Mouse (Mus musculus): ENCODE measurements around the gene Nbea.
"Not testable (repeated sequence)": the region's sequence is repeated elsewhere in the genome, so short reads cannot be mapped to it uniquely, and the experiment has no call there.

Nbea gene

DNA sequence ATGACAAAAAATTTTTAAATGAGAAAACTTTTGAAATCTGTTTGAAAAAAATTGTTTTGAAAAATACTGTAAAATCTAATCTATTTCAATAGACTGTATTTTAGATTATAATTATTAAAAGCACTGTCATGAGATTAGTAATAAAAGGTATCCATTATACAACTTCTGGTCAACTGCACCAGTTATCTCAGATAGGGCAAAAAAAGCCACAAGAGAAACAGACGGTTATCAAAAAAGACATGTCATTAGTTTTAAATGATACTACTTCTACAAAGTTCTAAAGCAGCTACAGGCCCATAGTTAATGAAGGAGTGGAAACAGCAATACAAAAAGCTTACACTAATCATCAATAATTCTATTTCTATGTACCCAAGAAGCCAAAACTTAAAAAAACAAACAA lies 144.0 kb downstream of the Nbea start:
- DNase-seq (ENCODE audit: low read depth, low spot score), result no peak

- no peak for DNase-seq (ENCODE audit: low read depth, low spot score)
Observed at GRCm38 (mm10) chr3:56034596-56034995, 148.9 kb downstream of the Nbea start.

GRCm38 (mm10) chr3:56018494-56018893 lies 165.0 kb downstream of the Nbea start:
- no peak for DNase-seq (ENCODE audit: low read depth, low spot score)

DNA sequence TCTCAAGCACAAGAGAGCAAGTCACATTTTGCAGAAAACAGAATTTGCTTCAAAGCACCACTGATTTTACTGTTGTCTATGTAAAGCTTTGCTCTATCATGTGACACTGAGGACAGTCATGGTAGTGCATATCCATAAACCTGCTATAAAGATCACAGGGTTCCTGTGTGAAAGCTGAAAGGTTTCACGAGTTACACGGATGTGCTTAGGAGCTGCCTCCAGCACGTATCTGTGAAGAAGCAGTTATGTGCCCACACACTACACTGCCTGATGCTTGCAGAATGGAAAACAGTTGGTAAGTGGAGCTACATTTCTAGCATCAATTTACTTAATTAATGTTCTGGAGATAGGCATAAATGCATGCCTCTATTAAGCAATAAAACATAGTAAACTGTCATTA lies 172.4 kb downstream of the Nbea start:
- DNase-seq (ENCODE audit: low read depth, low spot score), result peak; percentile 35

GRCm38 (mm10) chr3:56007991-56008390 lies 175.5 kb downstream of the Nbea start:
- peak; percentile 19 for DNase-seq (ENCODE audit: low read depth, low spot score)

DNA sequence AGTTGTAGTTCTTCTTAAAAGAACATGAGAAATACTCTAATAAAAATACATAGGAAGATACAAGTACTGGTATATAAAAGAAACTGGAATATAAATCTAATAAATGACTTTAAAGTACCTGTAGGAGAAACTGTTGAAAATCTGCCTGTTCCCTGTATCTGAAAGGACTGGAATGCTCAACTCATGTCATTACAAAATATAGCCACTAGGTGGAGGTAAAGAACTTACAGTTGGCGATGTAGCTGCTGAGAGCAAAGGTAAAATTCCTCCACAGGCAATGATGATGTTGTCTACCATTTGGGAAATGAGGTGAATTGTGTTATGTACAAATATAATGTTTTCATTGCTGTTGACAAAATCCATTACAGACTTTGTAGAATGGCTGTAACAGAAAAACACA lies 183.2 kb downstream of the Nbea start:
- peak; percentile 50 for DNase-seq (ENCODE audit: low read depth, low spot score)

- DNase-seq (ENCODE audit: low read depth, low spot score), result no peak
Observed at GRCm38 (mm10) chr3:55978361-55978760, 205.1 kb downstream of the Nbea start.

DNA sequence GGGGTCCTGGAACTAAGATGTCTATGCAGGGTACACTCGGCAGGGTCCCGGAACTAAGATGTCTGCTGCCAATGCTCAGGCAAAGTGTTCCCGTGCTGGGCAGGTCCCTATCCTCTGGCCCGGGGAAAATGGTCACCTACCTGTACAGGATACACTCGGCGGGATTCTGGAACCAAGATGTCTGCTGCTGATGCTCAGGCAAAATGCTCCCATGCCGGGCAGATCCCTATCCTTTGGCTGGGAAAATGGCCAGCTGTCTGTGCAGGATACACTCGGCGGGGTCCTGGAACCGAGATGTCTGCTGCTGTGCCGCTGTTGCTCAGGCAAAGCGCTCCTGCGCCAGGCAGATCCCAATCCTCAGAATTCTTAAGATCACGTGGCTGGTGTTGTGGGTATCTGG lies 206.5 kb downstream of the Nbea start:
- not testable (repeated sequence) for DNase-seq (ENCODE audit: low read depth, low spot score)

DNA sequence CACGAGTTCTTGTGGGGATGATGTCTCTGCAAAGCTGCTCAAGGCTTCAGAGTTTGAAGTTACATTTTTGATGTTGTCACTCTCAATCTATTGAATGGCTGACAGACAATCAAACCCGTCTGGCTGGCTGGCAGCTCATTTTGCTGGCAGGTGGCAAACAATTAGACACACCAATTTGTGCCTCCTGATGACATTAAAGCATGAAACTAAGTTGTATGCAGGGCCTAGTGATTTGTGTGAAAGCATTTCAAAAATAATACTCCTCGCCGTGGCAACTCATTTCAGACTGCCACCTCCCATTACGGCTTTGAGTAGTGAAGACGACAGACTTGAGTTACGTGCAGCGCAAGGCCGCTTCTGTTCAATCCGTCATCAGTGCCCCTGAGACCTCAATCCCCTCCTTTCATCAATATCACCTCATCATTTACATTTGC lies 217.8 kb downstream of the Nbea start:
- DNase-seq (ENCODE audit: low read depth, low spot score), result no peak

- no peak for DNase-seq (ENCODE audit: low read depth, low spot score)
Observed at GRCm38 (mm10) chr3:55963032-55963431, 220.5 kb downstream of the Nbea start.

GRCm38 (mm10) chr3:55949994-55950393 lies 233.5 kb downstream of the Nbea start:
- DNase-seq (ENCODE audit: low read depth, low spot score), result no peak

DNA sequence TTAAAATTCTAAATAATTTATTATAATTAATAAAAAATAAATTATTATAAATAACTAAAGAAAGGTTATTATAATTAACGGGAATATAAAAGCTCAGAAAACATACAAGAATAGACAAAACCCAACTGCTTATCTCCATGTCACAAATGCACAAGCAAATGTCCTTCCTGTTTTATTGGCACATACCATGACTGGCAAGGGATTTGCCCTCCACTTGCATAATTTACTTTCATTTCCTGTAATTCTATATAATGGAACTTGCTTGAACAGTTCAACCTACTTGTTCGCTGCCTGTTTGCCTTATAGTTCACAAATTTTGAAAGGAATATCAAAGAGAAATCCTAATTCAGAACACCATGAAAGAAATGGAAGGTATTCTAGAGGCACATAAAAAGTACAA lies 234.4 kb downstream of the Nbea start:
- DNase-seq (ENCODE audit: low read depth, low spot score), result no peak

DNA sequence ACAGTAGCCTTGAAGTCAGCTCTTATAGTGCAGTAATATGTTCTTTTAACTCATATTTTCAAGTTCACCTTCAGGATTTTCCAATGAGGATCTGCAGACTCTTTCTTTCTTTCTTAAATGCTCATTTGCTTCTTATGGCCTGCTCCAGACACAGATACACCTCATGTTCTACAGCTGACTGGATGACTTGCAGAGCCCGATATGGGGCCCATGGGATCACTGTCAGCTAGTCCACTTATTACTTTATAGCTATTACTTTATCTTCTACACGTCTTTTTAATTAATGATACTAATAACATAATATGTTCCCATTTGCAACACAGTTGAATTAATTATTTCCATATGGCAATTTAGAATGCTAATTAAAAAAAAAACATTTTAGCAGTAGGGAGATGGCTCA lies 256.2 kb downstream of the Nbea start:
- DNase-seq (ENCODE audit: low read depth, low spot score), result no peak

DNA sequence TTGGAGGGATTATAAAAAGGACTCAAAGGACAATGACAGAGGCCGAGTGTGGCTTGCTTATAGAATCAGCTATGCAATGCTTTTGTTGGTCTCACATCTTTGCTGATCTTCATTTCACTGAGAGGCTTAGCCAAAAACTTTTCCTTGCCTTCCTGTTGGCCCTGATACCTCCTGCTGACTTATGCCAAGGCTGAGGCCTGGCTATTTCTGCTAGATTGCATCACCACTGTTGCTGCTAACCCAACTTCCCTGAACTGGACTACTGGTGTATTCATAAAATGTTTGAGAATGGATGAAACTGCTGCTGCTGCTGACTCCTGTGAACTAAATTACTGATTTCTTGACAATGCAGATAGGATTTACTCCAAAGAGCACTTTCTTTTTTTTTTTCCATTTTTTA lies 274.2 kb downstream of the Nbea start:
- no peak for DNase-seq (ENCODE audit: low read depth, low spot score)

GRCm38 (mm10) chr3:55890574-55890973 lies 292.9 kb downstream of the Nbea start:
- no peak for DNase-seq (ENCODE audit: low read depth, low spot score)

DNA sequence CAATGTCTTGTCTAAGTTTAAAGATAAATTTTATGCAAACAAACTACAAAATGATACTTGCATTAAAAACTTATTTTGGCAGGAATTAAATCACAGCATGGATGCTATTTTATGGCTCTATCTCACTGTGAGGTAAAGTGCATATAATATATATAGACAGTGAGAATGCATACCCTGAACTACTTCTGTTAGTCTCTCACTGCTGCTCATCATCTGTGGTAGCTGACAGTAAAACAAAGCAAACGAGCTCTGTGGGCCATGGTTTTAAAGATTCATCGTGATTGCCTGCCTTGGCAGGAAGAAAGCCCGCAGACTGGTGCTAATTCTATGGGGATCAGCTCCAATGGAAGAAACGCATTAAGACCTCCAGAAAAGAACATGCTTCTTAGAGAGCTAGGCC lies 294.3 kb downstream of the Nbea start:
- DNase-seq (ENCODE audit: low read depth, low spot score), result no peak

DNA sequence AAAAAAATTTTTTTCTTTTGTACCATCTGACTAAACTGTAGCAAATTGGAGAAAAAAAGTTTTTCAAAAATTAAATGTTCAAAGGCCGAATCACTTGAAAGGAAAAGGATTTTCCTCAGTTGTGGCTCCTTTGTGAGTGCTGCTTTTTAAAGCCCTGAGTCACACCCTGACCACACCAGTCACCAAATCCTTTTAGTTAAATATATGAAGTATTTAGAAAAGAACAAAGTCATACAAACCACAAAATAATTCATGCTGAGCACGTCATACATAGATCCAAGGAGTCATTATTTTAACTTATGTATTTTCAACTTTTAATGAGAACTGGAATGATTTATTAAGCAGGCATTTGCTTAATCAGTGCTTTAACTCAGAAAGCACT lies 295.7 kb downstream of the Nbea start:
- no peak for DNase-seq (ENCODE audit: low read depth, low spot score)

DNA sequence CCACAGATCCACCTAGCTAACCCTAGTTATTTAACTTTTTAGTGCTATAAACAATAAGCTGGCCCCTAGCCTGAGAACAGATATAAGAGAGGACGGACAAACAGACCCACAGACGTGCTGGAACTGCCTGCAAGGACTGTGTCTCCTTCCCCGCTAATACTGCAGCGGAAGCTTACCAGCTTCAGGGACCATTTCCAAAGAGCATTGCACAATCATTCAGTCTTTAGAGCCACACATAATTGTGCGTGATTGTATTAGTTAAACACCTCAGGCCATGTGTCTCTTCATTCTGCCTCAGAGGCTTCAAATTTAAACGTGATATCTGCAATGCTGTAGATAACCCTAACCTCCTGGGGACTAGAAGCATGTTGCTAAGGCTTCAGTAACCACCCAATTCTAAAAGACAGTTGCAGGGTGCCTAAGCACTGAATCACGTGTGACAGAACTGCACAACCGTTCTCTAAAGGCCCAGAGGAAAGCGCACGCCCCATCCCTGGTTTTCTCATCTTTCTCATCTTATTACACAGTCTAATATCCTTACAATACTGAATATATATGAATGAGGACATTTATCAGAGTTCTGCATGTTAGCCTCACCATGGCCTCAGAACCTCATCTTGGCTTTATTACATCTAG lies 296.2 kb downstream of the Nbea start:
- no peak for DNase-seq (ENCODE audit: low read depth, low spot score)

DNA sequence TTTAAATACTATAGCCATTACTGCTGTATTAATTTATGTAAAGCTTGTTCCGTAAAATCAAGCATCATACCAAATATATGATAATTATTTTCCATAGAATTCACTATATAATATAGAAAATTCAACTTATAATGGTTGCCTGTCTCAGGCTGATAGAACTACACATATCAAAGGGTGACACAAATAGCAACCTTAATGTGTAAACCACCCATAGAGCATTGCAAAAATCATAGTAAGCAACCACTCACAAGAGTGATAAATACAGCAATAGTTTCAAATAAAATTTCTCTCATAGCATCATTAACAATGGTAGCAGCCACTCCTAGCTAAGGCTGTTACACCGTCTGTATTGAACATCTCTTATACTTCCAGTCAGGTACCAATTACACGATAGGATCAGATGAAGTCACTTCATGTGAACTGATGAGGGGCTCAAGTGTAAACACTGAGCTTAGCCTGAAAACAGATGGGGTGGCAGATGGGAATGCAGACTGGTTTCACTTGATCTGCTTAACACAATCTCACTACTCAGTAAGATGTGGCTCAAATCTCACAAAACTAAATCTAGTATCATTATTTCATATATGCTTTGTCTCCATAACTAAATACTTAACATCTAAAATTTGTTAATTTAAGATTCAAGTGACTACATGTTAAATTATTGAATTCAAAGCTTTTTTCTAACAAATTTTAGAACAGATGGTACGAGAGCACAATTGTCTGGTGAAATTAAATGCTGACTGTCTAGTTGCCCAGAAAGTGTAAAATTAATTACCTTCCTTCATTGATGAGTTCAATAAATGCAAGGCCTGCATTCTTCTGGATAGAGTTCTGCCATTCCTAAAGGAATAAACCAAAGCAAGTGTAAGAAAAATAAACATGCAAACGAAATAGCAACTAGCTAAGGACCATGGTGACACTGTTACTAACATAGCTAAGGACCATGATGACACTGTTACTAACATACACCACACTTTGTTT lies 310.3 kb downstream of the Nbea start:
- DNase-seq (ENCODE audit: low read depth, low spot score), result peak; percentile 27

GRCm38 (mm10) chr3:55852488-55852887 lies 331.0 kb downstream of the Nbea start:
- DNase-seq (ENCODE audit: low read depth, low spot score), result no peak

GRCm38 (mm10) chr3:55847115-55847514 lies 336.4 kb downstream of the Nbea start:
- no peak for DNase-seq (ENCODE audit: low read depth, low spot score)

- DNase-seq (ENCODE audit: low read depth, low spot score), result no peak
Observed at GRCm38 (mm10) chr3:55837188-55837587, 346.3 kb downstream of the Nbea start.

DNA sequence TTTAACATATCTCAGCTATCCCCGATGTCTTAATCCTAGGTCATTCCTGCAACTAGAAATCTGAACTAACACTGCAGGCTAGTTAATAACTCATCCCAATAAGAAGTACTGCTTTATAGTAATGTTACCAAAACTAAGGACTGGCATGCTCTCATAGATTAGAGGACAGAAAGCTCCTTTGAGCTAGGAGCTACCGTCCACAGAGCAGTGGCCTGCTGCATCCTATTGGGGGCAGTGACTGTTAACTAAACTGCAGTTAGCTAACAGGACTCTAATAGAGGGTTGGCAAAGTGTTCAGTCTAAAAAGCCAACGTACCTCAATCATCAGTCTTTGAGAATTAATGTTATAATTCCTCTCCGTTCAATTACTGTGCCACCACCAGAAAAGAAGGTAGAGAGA lies 348.3 kb downstream of the Nbea start:
- DNase-seq (ENCODE audit: low read depth, low spot score), result no peak
